Mouse (Mus musculus): ENCODE measurements at regions not wholly inside any gene's neighbourhood (a gene's known extent, or its start where the extent isn't known, plus 50 kb on each side); places are given as distances from the start of the nearest gene placed in this dataset.

DNA sequence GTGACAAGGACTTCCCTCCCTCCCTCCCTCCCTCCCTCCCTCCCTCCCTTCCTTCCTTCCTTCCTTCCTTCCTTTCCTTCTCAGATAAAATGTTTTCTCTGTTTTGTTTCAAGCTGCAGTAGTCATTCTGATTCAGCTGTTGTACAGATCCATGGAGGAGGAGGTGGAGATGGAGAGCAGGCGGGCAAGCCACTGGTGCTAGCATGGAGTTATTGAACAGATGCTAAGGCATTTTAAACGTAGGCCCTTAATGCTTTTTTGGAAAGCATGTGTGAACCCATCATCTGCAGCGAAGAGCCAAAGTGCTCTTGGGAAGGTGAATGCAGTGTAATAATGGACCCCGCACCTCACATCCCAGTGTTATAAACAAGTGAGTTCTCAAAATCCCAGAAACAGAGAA is 164.1 kb upstream of the Palmd start:
- no peak for ATAC-seq (ENCODE audit: insufficient number of reproducible peaks, insufficient read depth, low FRiP score, low read depth)

DNA sequence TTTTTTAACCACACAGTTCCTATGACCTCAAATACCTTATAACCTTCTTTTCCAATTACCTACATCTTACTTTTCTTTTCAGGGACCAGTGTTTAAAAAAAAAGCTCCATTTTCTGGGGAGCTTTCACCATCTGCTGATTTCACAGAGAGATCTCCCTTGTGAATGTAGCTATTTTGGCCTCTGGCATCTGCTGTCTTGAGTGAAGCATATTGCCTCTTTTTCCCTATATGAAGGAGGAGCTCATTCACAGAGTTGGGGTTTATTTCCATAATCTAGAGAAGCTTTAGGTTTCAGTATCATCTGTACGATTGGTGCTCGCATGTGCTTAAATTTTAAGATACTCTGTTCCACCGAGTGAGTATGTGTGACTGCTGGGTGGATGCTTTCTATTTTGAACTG is 153.4 kb upstream of the Palmd start:
- no peaks in the 10 kb centered on the region for H3K27me3 ChIP-seq (ENCODE audit: control insufficient read depth, insufficient read depth, low read length)
- no peaks in the 10 kb centered on the region for H3K36me3 ChIP-seq (ENCODE audit: control insufficient read depth, insufficient read depth, low read length)
- H3K9ac ChIP-seq (replicated peaks; ENCODE audit: low read depth, low read length): no peak overlapping the region
- no peak overlapping the region for H3K4me2 ChIP-seq (replicated peaks; ENCODE audit: low read depth, low read length)
- no peaks in the 10 kb centered on the region for H3K4me1 ChIP-seq (ENCODE audit: control insufficient read depth, insufficient read depth, low read length)
- H3K27ac ChIP-seq (ENCODE audit: low read length): no peak overlapping the region
- no peaks in the 10 kb centered on the region for H3K9me3 ChIP-seq (ENCODE audit: control insufficient read depth, low read depth, low read length)
- WGBS: 93% methylated on average over 3 of the region's 3 CpGs
- ATAC-seq (ENCODE audit: insufficient number of reproducible peaks, insufficient read depth, low FRiP score, low read depth): no peak
- H3K4me3 ChIP-seq (ENCODE audit: low read depth, low read length): no peak overlapping the region

More for the DNA sequence above, 164.1 kb upstream of the Palmd start:
- no peak overlapping the region for H3K27ac ChIP-seq (ENCODE audit: low read length)
- no peak overlapping the region for H3K9ac ChIP-seq (replicated peaks; ENCODE audit: low read depth, low read length)
- H3K9me3 ChIP-seq (ENCODE audit: control insufficient read depth, low read depth, low read length): no peaks in the 10 kb centered on the region
- no peaks in the 10 kb centered on the region for H3K27me3 ChIP-seq (ENCODE audit: control insufficient read depth, insufficient read depth, low read length)
- H3K36me3 ChIP-seq (ENCODE audit: control insufficient read depth, insufficient read depth, low read length): no peaks in the 10 kb centered on the region
- no peak overlapping the region for H3K4me2 ChIP-seq (replicated peaks; ENCODE audit: low read depth, low read length)
- no peaks in the 10 kb centered on the region for H3K4me1 ChIP-seq (ENCODE audit: control insufficient read depth, insufficient read depth, low read length)
- no peak overlapping the region for H3K4me3 ChIP-seq (ENCODE audit: low read depth, low read length)
- 78% methylated on average over 4 of the region's 4 CpGs for WGBS

DNA sequence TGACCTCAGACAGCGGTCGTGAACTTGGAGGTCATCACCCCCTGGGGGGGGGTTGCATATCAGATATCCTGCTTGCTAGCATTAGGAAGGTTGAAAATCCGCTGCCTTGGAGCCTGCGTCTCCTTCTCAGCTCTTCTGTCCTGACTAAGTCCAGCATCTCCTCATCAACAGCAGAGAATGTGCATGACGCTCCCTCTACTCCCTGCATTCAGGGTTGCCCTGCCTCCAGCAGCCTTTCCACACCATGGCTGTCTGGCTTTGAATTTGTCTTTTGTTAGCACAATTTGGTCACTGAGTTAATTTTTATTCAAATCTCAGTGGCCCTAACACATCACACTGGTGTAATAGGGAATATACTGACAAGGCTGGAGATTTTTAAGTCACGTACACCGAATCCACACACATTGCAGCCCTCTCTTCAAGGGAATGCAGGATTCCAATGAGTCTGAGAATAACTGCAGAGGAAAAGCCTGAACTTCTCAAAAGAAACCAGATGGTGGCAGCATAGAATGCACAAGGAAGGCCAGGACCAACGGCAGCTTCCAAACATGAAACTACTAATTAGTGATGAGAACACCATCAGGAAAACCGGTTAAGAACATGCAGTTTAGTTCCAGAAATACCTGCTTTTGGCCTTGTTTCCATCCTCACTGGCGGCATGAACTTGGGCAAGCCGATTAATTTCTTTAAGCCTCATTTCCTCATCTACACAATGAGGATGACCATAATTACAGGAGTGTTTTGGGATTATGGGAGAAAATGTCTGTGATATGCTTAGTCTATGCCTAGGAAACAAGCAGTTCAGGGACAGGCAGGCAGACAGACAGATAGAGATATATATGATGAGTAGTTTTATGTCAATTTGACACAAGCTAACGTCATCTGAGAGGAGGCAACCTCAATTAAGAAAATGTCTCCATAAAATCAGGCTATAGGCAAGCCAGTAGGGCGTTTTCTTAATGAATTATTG is 151.6 kb upstream of the Palmd start:
- peak; percentile 14; the same call in 1 of the 2 replicates for ATAC-seq (ENCODE audit: insufficient number of reproducible peaks, insufficient read depth, low FRiP score, low read depth)
- Histone ChIP-seq H3K4me3 (ENCODE audit: low read depth, low read length) (no peak overlapping the region), H3K9me3 (ENCODE audit: control insufficient read depth, low read depth, low read length) (no peaks in the 10 kb centered on the region), H3K36me3 (ENCODE audit: control insufficient read depth, insufficient read depth, low read length) (no peaks in the 10 kb centered on the region), H3K27ac (ENCODE audit: low read length) (no peak overlapping the region), H3K4me1 (ENCODE audit: control insufficient read depth, insufficient read depth, low read length) (no peaks in the 10 kb centered on the region), H3K27me3 (ENCODE audit: control insufficient read depth, insufficient read depth, low read length) (no peaks in the 10 kb centered on the region), H3K4me2 (replicated peaks; ENCODE audit: low read depth, low read length) (no peak overlapping the region), H3K9ac (replicated peaks; ENCODE audit: low read depth, low read length) (no peak overlapping the region)
- WGBS: 58% methylated on average over 13 of the region's 13 CpGs

DNA sequence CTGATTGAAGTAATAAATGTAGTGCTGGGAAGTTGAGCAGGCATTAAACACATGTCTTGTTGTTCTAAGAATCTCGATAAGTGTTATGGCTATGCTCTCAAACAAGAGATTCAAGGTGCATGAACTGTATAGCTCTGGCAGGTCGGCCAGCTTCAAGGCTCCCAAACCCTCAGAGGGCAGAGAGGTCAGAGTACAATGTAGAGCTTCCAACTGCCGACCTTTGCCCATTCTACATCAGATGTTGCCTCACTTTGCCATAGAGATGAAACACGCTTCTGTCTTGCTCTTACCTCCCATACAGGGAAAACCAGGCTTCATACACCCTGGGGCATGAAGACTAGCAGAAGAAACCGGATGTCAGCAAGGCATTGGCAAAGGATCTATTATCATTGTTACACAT is 150.8 kb upstream of the Palmd start:
- WGBS: 71% methylated on average over 5 of the region's 5 CpGs
- Histone ChIP-seq H3K4me3 (ENCODE audit: low read depth, low read length) (no peak overlapping the region), H3K4me1 (ENCODE audit: control insufficient read depth, insufficient read depth, low read length) (no peaks in the 10 kb centered on the region)

DNA sequence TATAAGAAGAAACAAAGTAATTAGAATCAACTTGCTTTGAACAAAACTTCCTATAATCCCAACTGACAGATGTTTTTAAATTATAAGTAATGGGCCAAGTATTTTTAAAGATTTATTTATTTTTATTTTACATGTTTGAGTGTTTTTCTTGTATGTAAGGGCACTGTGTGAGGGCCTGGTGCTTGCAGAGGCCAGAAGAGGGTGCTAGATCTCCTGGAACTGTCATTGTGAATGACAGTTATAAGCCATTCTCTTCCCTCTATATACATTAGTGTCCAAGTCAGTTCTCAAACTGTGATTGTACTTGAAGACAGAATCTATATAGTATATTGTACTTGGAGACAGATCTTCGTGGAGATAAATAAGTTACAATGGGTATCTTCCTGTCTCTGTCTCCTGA is 149.1 kb upstream of the Palmd start:
- H3K4me1 ChIP-seq (ENCODE audit: control insufficient read depth, insufficient read depth, low read length): no peaks in the 10 kb centered on the region
- H3K27ac ChIP-seq (ENCODE audit: low read length): no peak overlapping the region
- 31% methylated on average over 1 of the region's 1 CpGs for WGBS
- H3K4me2 ChIP-seq (replicated peaks; ENCODE audit: low read depth, low read length): no peak overlapping the region
- H3K36me3 ChIP-seq (ENCODE audit: control insufficient read depth, insufficient read depth, low read length): no peaks in the 10 kb centered on the region
- H3K4me3 ChIP-seq (ENCODE audit: low read depth, low read length): no peak overlapping the region
- H3K9ac ChIP-seq (replicated peaks; ENCODE audit: low read depth, low read length): no peak overlapping the region
- H3K9me3 ChIP-seq (ENCODE audit: control insufficient read depth, low read depth, low read length): no peaks in the 10 kb centered on the region
- H3K27me3 ChIP-seq (ENCODE audit: control insufficient read depth, insufficient read depth, low read length): no peaks in the 10 kb centered on the region
- no peak for ATAC-seq (ENCODE audit: insufficient number of reproducible peaks, insufficient read depth, low FRiP score, low read depth)

More for the DNA sequence above, 150.8 kb upstream of the Palmd start:
- H3K4me2 ChIP-seq (replicated peaks; ENCODE audit: low read depth, low read length): no peak overlapping the region
- H3K27ac ChIP-seq (ENCODE audit: low read length): no peak overlapping the region
- no peak overlapping the region for H3K9ac ChIP-seq (replicated peaks; ENCODE audit: low read depth, low read length)
- no peaks in the 10 kb centered on the region for H3K27me3 ChIP-seq (ENCODE audit: control insufficient read depth, insufficient read depth, low read length)
- H3K9me3 ChIP-seq (ENCODE audit: control insufficient read depth, low read depth, low read length): no peaks in the 10 kb centered on the region
- no peak for ATAC-seq (ENCODE audit: insufficient number of reproducible peaks, insufficient read depth, low FRiP score, low read depth)
- H3K36me3 ChIP-seq (ENCODE audit: control insufficient read depth, insufficient read depth, low read length): no peaks in the 10 kb centered on the region

DNA sequence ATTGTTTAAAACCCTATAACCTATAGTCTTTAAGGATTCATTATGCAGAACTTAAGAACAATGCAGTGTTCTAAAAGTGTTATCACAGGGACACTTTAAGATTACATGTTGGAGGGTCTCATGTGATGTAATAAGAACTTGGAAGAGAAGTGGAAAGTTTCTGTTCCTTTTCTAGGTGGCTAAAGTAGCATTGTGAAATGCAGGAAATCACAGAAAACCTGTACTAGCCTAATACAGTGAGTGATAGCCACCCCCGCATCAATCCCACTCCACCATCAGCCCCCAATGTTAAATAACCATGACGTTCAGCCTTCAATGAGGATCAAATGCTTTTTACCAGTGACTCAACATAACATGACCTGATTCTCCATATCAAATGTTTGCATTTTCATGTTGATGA is 147.4 kb upstream of the Palmd start:
- H3K36me3 ChIP-seq (ENCODE audit: control insufficient read depth, insufficient read depth, low read length): no peaks in the 10 kb centered on the region
- no peak overlapping the region for H3K27ac ChIP-seq (ENCODE audit: low read length)
- 86% methylated on average over 2 of the region's 2 CpGs for WGBS
- H3K27me3 ChIP-seq (ENCODE audit: control insufficient read depth, insufficient read depth, low read length): no peaks in the 10 kb centered on the region
- no peaks in the 10 kb centered on the region for H3K4me1 ChIP-seq (ENCODE audit: control insufficient read depth, insufficient read depth, low read length)
- no peaks in the 10 kb centered on the region for H3K9me3 ChIP-seq (ENCODE audit: control insufficient read depth, low read depth, low read length)
- H3K9ac ChIP-seq (replicated peaks; ENCODE audit: low read depth, low read length): no peak overlapping the region
- no peak for ATAC-seq (ENCODE audit: insufficient number of reproducible peaks, insufficient read depth, low FRiP score, low read depth)
- no peak overlapping the region for H3K4me3 ChIP-seq (ENCODE audit: low read depth, low read length)
- no peak overlapping the region for H3K4me2 ChIP-seq (replicated peaks; ENCODE audit: low read depth, low read length)

DNA sequence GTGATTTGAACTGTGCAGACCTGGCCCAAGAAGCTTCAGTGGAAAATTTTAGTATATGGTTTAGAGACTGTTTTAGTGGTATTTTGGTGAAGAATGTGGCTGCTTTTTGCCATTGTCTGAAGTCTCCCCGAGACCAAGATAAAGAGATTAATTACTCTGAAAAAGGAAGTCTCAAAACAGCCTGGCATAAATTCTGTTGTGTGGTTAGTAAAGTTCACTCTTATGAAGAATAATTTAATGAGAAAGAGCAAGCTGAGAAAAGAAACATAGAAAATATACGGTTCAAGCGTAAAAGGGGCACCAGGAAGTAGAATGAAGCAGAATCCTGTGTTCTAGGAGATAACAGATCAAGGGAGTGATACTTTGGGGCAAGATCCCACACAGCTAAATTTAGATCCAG is 144.0 kb upstream of the Palmd start:
- H3K27me3 ChIP-seq (ENCODE audit: control insufficient read depth, insufficient read depth, low read length): no peaks in the 10 kb centered on the region
- WGBS: 85% methylated on average over 3 of the region's 3 CpGs
- peaks cover 5% of the 10 kb centered on the region; the same call in 1 of the 2 replicates for H3K4me1 ChIP-seq (ENCODE audit: control insufficient read depth, insufficient read depth, low read length)
- no peak overlapping the region for H3K9ac ChIP-seq (replicated peaks; ENCODE audit: low read depth, low read length)
- ATAC-seq (ENCODE audit: insufficient number of reproducible peaks, insufficient read depth, low FRiP score, low read depth): no peak
- no peaks in the 10 kb centered on the region for H3K36me3 ChIP-seq (ENCODE audit: control insufficient read depth, insufficient read depth, low read length)
- no peak overlapping the region for H3K27ac ChIP-seq (ENCODE audit: low read length)
- H3K4me3 ChIP-seq (ENCODE audit: low read depth, low read length): no peak overlapping the region
- H3K9me3 ChIP-seq (ENCODE audit: control insufficient read depth, low read depth, low read length): no peaks in the 10 kb centered on the region
- no peak overlapping the region for H3K4me2 ChIP-seq (replicated peaks; ENCODE audit: low read depth, low read length)

DNA sequence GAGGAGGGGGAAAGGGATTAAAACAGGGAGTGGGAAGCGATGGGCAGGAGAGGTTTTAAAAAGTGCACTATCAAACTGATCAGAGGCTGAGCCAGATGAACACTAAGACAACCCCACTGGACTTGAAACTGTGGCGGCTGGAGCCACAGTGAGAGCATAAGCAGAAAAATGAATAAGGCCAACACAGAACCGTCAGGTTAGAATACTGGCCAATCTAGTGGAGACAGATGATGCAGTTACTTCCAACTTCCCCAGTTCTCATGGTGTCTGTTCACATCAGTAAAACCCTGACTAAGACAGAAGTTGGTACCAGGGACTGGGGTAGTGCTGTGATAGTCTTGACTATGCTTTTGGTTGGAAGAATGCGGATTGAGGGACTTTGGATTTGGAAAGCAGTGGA is 143.5 kb upstream of the Palmd start:
- H3K9ac ChIP-seq (replicated peaks; ENCODE audit: low read depth, low read length): no peak overlapping the region
- H3K9me3 ChIP-seq (ENCODE audit: control insufficient read depth, low read depth, low read length): no peaks in the 10 kb centered on the region
- peaks cover 5% of the 10 kb centered on the region; the same call in 1 of the 2 replicates for H3K4me1 ChIP-seq (ENCODE audit: control insufficient read depth, insufficient read depth, low read length)
- no peak overlapping the region for H3K27ac ChIP-seq (ENCODE audit: low read length)
- WGBS: 88% methylated on average over 4 of the region's 4 CpGs
- ATAC-seq (ENCODE audit: insufficient number of reproducible peaks, insufficient read depth, low FRiP score, low read depth): no peak
- H3K4me2 ChIP-seq (replicated peaks; ENCODE audit: low read depth, low read length): no peak overlapping the region
- no peak overlapping the region for H3K4me3 ChIP-seq (ENCODE audit: low read depth, low read length)
- no peaks in the 10 kb centered on the region for H3K27me3 ChIP-seq (ENCODE audit: control insufficient read depth, insufficient read depth, low read length)
- no peaks in the 10 kb centered on the region for H3K36me3 ChIP-seq (ENCODE audit: control insufficient read depth, insufficient read depth, low read length)
